Mouse (Mus musculus) induced T-regulatory cell, adult 2 months (primary cell): ENCODE measurements around the gene Vamp2.

Source experiments
- DNase-seq: peaks from one replicate; pipeline ENCODE4 v3.0.0-alpha.2; 2012; ENCODE audit warnings: low read depth

Vamp2 gene

GRCm38 (mm10) chr11:69133923-69134621 is 45.8 kb downstream of the Vamp2 start:
- peak; percentile 69 for DNase-seq

DNA sequence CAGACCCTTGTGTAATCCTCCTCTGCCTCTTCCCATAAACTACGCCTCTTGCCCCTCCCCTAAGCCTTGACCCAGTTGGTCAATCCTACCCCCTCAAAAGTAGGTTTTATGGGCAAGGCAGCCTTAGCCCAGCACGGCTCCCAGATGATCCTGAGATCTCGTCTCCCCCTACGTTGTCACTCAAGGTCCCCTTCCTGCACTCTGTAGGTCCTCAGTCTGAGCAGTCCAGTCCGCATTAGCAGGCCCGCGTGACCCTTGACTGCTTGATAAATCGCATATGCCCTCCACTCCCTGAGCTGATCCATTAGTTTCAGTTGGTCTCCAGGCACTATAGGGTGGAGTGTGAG is 46.3 kb downstream of the Vamp2 start:
- no peak for DNase-seq

DNA sequence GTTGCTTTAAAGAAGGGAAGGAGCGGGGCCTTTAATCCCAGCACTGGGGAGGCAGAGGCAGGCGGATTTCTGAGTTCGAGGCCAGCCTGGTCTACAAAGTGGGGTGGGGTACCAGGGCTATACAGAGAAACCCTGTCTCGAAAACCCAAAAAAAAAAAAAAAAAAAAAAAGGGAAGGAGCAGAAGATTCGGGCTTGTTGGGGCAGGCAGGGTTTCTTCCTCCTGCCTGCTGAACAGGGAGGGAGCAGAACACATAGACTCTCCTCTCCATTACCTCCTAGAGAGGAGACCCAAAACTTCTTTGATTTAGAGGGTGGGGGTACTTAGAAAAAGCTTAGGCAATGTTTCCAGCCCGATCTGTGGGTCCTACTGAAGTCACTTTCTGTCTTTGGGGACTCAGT is 47.1 kb downstream of the Vamp2 start:
- DNase-seq: no peak
